Mouse (Mus musculus): ENCODE data around the gene Ift22.
"Not testable (repeated sequence)": the region's sequence is repeated elsewhere in the genome, so short reads cannot be mapped to it uniquely, and the experiment has no call there.

Gene Ift22

GRCm38 (mm10) chr5:136907587-136907986, 363 bp upstream of the Ift22 start:
- DNase-seq (ENCODE audit: low spot score in 2 of 2), result no peak

- no peak for DNase-seq (ENCODE audit: low spot score in 2 of 2)
Observed at GRCm38 (mm10) chr5:136914183-136914582, 6.2 kb downstream of the Ift22 start.

DNA sequence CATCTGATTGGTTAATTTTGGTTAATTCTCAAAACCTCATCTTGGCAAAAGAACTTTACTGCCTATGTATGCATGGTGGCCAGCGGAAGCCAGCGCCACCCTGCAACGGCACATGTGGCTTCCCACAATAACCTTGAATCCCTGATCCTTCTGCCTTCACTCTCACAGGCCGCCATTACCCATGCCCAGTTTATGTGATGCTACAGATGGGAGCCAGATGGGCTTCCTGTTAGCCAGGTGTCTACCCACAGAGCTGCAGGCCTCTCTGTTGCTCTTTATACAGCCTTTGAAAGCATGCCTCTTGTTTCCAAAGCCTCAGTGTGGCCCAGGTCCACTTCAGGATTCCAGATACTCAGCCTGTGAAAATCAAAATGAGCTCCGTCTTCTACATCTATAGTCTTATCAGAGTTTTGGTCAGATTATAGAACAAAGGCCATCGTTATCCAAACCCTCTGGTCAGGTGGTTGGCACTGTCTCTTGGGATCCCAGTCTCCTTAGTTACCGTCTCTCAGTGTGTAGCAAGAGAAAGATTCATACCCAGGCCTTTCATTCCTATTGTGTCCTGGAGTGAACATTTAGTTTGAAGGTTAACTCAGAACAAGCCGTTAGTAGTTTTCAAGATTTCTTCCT, 9.8 kb downstream of the Ift22 start:
- no peak for DNase-seq (ENCODE audit: low spot score in 2 of 2)

GRCm38 (mm10) chr5:136918655-136919472, 10.9 kb downstream of the Ift22 start:
- DNase-seq (ENCODE audit: low spot score in 2 of 2), result peak; percentile 71 to 77

DNA sequence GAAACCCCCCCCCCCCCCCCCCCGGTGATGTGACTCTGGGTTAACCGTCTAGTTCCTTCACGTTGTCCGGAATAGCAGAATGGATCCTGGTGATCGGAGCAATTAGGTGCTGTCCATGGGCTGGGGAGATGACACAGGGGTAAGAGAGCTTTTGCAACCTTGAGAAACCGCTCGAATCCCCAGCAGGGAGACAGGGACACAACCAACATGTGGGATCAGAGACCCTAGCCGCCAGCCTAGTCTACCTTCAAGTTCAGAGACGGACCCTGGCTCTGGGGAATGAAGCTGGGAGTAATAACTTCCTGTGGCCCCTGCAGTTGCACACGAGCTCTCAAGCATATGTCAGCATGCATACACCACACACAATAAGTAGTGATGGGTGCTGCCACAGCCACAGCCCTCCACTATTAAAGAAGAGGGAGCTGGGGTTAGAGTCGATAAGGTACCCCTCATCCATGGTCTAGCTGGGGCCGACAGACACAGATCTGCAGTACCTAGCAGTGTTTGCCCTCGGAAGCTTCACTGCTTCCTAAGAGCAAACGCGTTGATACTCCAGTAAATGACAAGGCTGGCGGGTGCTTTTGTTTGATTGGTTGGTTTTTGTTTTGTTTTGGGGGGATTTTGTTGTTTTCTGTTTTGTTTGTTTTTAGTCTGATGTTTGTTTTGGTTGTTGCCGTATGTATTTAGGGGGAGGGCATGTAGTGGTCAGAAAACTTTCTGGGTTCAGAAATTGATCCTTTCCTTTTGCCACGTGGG, 11.8 kb downstream of the Ift22 start:
- peak; percentile 24 to 28 for DNase-seq (ENCODE audit: low spot score in 2 of 2)

DNA sequence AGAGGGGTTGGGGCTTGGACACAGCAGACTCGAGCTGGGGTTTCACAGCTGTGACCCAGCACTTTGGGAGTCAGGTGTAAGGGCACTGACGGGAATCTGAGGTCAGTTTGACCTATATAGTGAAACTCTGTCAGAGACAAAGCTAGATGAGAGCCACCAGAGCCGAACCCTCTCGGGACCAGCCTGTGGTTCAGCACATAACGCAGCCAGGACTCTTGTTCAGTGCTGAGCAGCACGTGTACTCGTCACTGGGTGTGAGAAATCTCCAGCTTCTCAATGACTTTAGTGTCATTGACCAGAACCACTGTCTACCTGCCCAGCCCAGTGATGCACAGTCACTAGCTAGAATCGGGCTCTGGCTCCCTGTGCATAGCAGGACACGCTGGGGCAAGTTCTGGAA, 14.9 kb downstream of the Ift22 start:
- no peak for DNase-seq (ENCODE audit: low spot score in 2 of 2)

DNA sequence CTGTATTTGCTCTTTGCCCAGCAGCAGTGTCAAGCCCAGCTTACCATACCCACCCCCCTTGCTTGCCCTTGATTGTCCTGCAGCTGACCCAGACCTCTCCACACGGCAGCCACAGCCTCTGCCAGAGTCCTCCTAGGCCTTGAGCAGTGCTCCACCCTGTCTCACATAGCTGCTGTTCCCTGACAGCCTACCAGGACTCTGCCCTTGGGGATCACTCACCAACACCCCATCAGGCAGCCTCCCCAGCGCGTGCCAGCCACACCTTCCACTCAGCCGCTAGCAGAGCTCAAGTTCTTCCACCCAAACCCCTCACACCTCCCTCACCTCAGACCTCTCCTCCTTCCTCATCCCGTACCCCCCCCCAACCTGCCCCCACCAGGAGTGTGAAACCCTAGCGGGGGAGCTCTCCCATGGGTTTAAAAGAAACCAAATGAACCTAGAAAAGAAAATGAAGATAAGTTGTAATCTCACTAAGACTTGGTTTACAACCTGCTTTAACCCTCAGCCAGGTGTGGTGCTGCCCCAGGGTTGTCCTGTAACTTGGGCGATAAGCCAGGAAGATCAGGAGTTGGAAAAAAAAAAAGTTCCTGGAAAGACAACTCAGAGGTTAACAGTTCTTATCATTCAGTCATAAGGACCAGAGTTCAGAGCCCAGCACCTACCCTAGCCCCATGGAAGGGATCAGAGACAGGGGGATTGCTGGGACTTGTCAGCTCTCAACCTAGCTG, 16.0 kb downstream of the Ift22 start:
- DNase-seq (ENCODE audit: low spot score in 2 of 2), result no peak

GRCm38 (mm10) chr5:136929073-136929472, 21.1 kb downstream of the Ift22 start:
- DNase-seq (ENCODE audit: low spot score in 2 of 2), result peak; percentile 79 to 87

DNA sequence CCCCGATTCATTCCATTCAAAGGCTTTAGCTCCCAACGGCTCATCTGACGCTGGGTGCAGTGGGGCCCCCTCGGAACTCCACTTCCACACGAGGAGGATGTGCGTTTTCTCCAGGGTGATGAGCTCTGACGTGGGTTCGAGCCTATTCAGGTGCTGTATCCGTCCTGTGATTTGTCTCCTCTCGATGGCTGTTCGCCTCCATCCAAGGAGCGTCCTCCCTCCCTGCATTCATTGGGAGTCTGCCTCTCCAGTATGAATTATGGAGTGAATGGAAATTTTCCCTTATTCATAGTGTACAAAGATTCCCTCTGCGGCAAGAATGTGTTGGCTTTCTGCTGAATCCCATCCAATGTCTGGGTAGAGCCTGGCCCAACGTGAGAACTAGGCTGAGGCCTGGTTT, 23.9 kb downstream of the Ift22 start:
- DNase-seq (ENCODE audit: low spot score in 2 of 2), result no peak

GRCm38 (mm10) chr5:136932956-136933355, 25.0 kb downstream of the Ift22 start:
- no peak for DNase-seq (ENCODE audit: low spot score in 2 of 2)

DNA sequence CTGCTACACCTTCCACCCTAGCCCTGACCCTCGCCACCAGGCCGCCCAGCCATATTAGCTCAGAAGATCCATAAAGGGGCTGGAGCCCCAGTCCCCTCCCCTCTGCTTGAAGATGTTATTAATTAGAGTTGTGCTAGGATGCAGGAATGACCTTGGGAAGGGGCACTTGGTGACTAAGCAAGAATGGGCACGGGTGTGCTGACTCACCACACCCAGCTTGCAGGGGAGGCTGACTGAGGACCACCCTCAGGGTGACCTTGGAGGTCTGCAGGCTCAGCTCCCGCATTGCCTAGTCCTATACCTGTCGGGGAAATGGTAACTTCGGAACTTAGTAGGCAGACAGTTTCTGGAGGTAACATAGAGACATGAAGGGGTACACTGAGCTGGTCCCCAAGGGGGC, 26.0 kb downstream of the Ift22 start:
- no peak for DNase-seq (ENCODE audit: low spot score in 2 of 2)

GRCm38 (mm10) chr5:136935905-136936695, 28.1 kb downstream of the Ift22 start:
- peak in 1 of 2 experiments; percentile 58 for DNase-seq (ENCODE audit: low spot score in 2 of 2)

- no peak for DNase-seq (ENCODE audit: low spot score in 2 of 2)
Observed at GRCm38 (mm10) chr5:136936750-136937149, 28.8 kb downstream of the Ift22 start.

DNA sequence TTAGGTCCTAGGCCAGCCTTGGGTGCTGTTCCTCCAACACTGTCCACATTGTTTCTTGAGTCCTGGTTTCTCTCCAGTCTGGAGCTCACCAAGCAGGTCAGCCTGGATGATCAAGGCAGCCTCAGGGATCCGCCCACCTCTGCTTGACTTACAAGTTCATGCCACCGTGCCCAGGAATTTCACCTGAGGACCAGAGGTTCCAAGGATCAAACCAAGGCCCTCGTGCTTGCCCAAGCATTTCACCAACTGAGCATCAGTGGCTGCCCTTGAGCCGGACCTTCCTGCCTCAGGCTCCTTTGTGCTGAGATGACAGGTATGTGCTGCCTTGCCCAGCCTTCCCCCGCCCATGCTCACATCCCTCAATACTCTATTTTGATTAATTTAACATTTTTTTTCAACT, 29.7 kb downstream of the Ift22 start:
- no peak for DNase-seq (ENCODE audit: low spot score in 2 of 2)

GRCm38 (mm10) chr5:136939284-136939683, 31.3 kb downstream of the Ift22 start:
- DNase-seq (ENCODE audit: low spot score in 2 of 2), result peak; percentile 27 to 65

DNA sequence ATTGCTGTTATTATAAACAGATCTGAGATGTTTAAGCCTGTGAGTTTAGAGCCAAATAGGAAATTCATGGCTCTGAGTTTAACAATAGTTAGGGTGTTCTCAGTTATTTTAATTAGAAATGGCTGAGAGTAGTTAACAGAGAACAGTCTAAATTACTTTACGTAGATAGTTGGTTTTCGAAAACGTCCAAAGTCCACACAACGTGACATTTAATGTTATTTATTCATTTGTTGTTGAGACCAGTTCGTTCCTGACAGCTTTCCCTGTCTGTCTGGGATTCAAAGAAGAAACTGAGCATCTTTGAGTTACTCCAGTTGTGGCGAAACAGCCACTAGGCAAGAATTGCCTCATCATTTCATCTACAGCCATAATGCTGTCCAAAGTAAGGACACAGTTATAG, 32.1 kb downstream of the Ift22 start:
- DNase-seq (ENCODE audit: low spot score in 2 of 2), result not testable (repeated sequence)

GRCm38 (mm10) chr5:136940845-136941560, 33.1 kb downstream of the Ift22 start:
- DNase-seq (ENCODE audit: low spot score in 2 of 2), result no peak

DNA sequence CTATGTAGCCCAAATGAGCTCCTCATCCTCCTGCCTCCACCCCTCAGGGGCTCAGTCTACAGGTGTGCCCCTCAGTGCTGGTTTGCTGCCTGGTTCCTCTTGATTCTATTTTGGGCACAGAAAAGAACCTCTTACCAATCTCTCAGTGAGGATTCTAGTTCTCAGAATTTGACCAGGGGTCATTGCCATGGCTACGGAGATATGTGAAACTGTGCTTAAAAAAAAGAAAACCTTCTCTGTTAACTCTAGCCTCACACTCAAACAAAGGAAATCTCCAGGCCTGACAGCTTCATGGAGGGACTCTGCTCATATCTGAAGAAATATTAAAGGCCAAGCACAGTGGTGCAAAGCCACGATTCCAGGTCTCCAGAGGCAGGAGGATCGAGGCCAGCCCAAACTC, 34.8 kb downstream of the Ift22 start:
- no peak for DNase-seq (ENCODE audit: low spot score in 2 of 2)

DNA sequence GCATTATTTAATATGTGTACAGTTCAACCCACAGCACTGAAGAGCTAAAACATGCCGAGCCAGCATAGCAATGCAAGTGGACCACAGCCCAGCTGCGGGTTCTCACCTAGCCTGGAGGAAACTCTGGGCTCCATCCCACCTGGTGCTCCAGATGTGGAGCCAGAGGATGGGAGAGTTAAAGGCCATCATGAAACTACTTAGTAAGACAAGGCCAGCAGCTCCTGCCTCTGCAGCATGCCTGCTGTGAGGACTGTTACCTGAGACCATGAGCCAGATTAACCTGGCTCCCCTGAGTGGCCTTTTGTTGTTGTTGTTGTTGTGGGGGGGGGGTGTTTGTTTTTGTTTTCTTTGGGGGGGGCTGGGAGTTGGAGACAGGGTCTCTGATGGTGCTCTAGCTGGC, 35.4 kb downstream of the Ift22 start:
- no peak for DNase-seq (ENCODE audit: low spot score in 2 of 2)

DNA sequence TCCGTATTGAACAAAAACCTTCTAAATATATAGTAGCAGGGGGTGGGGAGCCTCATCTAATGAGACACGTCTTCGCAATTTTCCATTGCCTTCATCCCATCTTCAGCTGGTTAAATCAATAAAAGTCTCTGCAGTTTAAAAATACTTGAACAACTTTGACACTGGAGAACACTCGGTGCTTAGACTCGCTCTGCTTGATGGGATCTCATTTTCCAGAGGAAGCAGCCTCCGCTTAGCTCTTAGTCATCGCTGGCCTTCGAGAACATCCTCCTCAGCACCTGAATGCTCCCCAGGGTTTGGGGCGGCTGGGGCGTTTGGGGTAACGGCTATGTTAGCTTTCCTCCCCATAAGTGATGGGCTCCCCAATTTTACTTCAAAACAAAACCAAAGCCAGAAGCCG, 37.1 kb downstream of the Ift22 start:
- no peak for DNase-seq (ENCODE audit: low spot score in 2 of 2)

All from spleen, postnatal 10 days (tissue).